Mouse (Mus musculus) NIH3T3 (cell line): Measurements from ENCODE around the gene Abhd6.
"Not testable (repeated sequence)": the region's sequence is repeated elsewhere in the genome, so short reads cannot be mapped to it uniquely, and the experiment has no call there.

Source experiments
- DNase-seq: peaks from one replicate; pipeline ENCODE4 v3.0.0-alpha.2; 2012; ENCODE audit warnings: low read depth

The Abhd6 gene

GRCm38 (mm10) chr14:7999435-7999834 lies 3.3 kb upstream of the Abhd6 start:
- no peak for DNase-seq

- no peak for DNase-seq
Observed at GRCm38 (mm10) chr14:8000247-8000646, 2.5 kb upstream of the Abhd6 start.

GRCm38 (mm10) chr14:8000831-8001685 lies 1.6 kb upstream of the Abhd6 start:
- no peak for DNase-seq

GRCm38 (mm10) chr14:8003093-8003670 lies 480 bp downstream of the Abhd6 start:
- peak; percentile 29 for DNase-seq

- DNase-seq, result no peak
Observed at GRCm38 (mm10) chr14:8003727-8004670, 1.3 kb downstream of the Abhd6 start.

GRCm38 (mm10) chr14:8006061-8006460 lies 3.4 kb downstream of the Abhd6 start:
- not testable (repeated sequence) for DNase-seq

- DNase-seq, result no peak
Observed at GRCm38 (mm10) chr14:8007084-8007483, 4.4 kb downstream of the Abhd6 start.

- DNase-seq, result no peak
Observed at GRCm38 (mm10) chr14:8007486-8007885, 4.8 kb downstream of the Abhd6 start.

GRCm38 (mm10) chr14:8007923-8008322 lies 5.2 kb downstream of the Abhd6 start:
- no peak for DNase-seq

- DNase-seq, result no peak
Observed at GRCm38 (mm10) chr14:8011297-8011696, 8.6 kb downstream of the Abhd6 start.

- DNase-seq, result no peak
Observed at GRCm38 (mm10) chr14:8011938-8012337, 9.2 kb downstream of the Abhd6 start.

GRCm38 (mm10) chr14:8015756-8016155 lies 13.1 kb downstream of the Abhd6 start:
- DNase-seq, result no peak

- no peak for DNase-seq
Observed at GRCm38 (mm10) chr14:8016276-8016675, 13.6 kb downstream of the Abhd6 start.

GRCm38 (mm10) chr14:8016951-8017350 lies 14.2 kb downstream of the Abhd6 start:
- no peak for DNase-seq

- DNase-seq, result no peak
Observed at GRCm38 (mm10) chr14:8020011-8020410, 17.3 kb downstream of the Abhd6 start.

- no peak for DNase-seq
Observed at GRCm38 (mm10) chr14:8020546-8020945, 17.8 kb downstream of the Abhd6 start.

GRCm38 (mm10) chr14:8024469-8024868 lies 21.8 kb downstream of the Abhd6 start:
- no peak for DNase-seq

GRCm38 (mm10) chr14:8024936-8025335 lies 22.2 kb downstream of the Abhd6 start:
- no peak for DNase-seq

- DNase-seq, result no peak
Observed at GRCm38 (mm10) chr14:8026769-8027531, 24.2 kb downstream of the Abhd6 start.

- no peak for DNase-seq
Observed at GRCm38 (mm10) chr14:8028086-8028485, 25.4 kb downstream of the Abhd6 start.

- no peak for DNase-seq
Observed at GRCm38 (mm10) chr14:8029752-8030151, 27.1 kb downstream of the Abhd6 start.

- peak; percentile 38 for DNase-seq
Observed at GRCm38 (mm10) chr14:8030535-8030934, 27.8 kb downstream of the Abhd6 start.
